Mouse (Mus musculus) kidney, adult 2 months (tissue): ENCODE measurements around the gene Olfr1502. TPM values are rescaled to one million over a fixed set of nuclear protein-coding genes. Genes with fewer than 3 reads are reported as not detected.

Experiments
- DNase-seq: peaks from one replicate; pipeline ENCODE4 v3.0.0; 2021
- H3K27ac ChIP-seq: fragments of 200-500 bp; 2 replicates; pipeline ENCODE4 v1.5.1; 2012; ENCODE audit warnings: low read depth, low read length, control low read depth, inconsistent platforms; ENCODE audit not compliant: insufficient read depth
- H3K27me3 ChIP-seq: fragments of 200-500 bp; replicated peaks from 2 replicates; pipeline ENCODE4 v1.6.1; 2012; ENCODE audit warnings: mild to moderate bottlenecking, moderate library complexity, low read length, inconsistent platforms; ENCODE audit not compliant: control insufficient read depth, insufficient read depth
- H3K36me3 ChIP-seq: fragments of 200-500 bp; 2 replicates; pipeline ENCODE4 v1.6.1; 2012; ENCODE audit warnings: mild to moderate bottlenecking, moderate library complexity, low read length, inconsistent platforms; ENCODE audit not compliant: control insufficient read depth, insufficient read depth
- H3K4me1 ChIP-seq: fragments of 200-500 bp; 2 replicates; pipeline ENCODE4 v1.6.1; 2011; ENCODE audit warnings: low read length; ENCODE audit not compliant: control insufficient read depth, insufficient read depth
- H3K4me3 ChIP-seq: fragments of 200-500 bp; 2 replicates; pipeline ENCODE4 v1.5.1; 2011; ENCODE audit warnings: mild to moderate bottlenecking, low read depth, low read length, control low read depth; ENCODE audit not compliant: insufficient read depth
- CTCF ChIP-seq: fragments of 200-500 bp; conservative IDR thresholded peaks from 2 replicates; pipeline ENCODE4 v1.5.1; 2011; ENCODE audit warnings: low read depth, mild to moderate bottlenecking, control low read depth, low read length, moderate library complexity, mixed read lengths; ENCODE audit not compliant: insufficient read depth, insufficient read length
- POLR2A ChIP-seq: fragments of 200-500 bp; IDR thresholded peaks from one replicate; pipeline ENCODE4 v1.6.1; 2011; ENCODE audit warnings: low read depth, low read length, control low read depth
- WGBS: fragments of 180-500 bp; shearing (Covaris S2); methylation state at CpG from one replicate; pipeline ENCODE4 v1.1.7; 2018; 5-methylcytosine and 5-hydroxymethylcytosine counted together
- polyA plus RNA-seq: library from polyadenylated mRNA; depleted of rRNA; stranded (reverse); fragments of >200 nt; gene quantifications from 2 replicates; pipeline ENCODE4 v1.2.3, GENCODE M21; 2012; rRNA removed

The Olfr1502 gene
- polyA plus RNA-seq, 1 experiment = not detected

- no peak within 1 kb of the TSS for H3K4me3 ChIP-seq
- no peaks in the 10 kb centered on the region for H3K4me1 ChIP-seq
- no peak for DNase-seq
- H3K27me3 ChIP-seq = no peaks in the 10 kb centered on the region
- H3K36me3 ChIP-seq = no peaks in the 10 kb centered on the region
- no peak within 1 kb of the TSS for H3K27ac ChIP-seq
- WGBS = 62% methylated on average over 1 of the region's 1 CpGs
- TF ChIP-seq CTCF = no peak
- TF ChIP-seq POLR2A = no peak
Observed at GRCm38 (mm10) chr19:13897828-13898227, 36.2 kb downstream of the Olfr1502 start, which contains the start of gene Olfr1504. Gene Olfr1504 (minus strand): TSS chr19:13897928.

Other genes with a start within 250 kb of the Olfr1502 start
- not detected in 2 replicates for gene Olfr1487, start 244.4 kb upstream of the Olfr1502 start, polyA plus RNA-seq
- not detected in 2 replicates for gene Olfr1489, start 230.2 kb upstream of the Olfr1502 start, polyA plus RNA-seq
- not detected in 2 replicates for gene Olfr1490, start 210.7 kb upstream of the Olfr1502 start, polyA plus RNA-seq
- gene Olfr1491, start 164.5 kb upstream of the Olfr1502 start, polyA plus RNA-seq = not detected in 2 replicates
- gene Olfr1493-ps1, start 138.5 kb upstream of the Olfr1502 start, polyA plus RNA-seq = not detected in 2 replicates
- not detected in 2 replicates for gene Olfr1494, start 122.1 kb upstream of the Olfr1502 start, polyA plus RNA-seq
- not detected in 2 replicates for gene Olfr1495, start 97.2 kb upstream of the Olfr1502 start, polyA plus RNA-seq
- gene Olfr1496, start 83.9 kb upstream of the Olfr1502 start, polyA plus RNA-seq = not detected in 2 replicates
- not detected in 2 replicates for gene Olfr1497, start 63.6 kb upstream of the Olfr1502 start, polyA plus RNA-seq
- gene Olfr1499, start 42.3 kb upstream of the Olfr1502 start, polyA plus RNA-seq = not detected in 2 replicates
- gene Olfr1500, start 31.3 kb upstream of the Olfr1502 start, polyA plus RNA-seq = not detected in 2 replicates
- not detected in 2 replicates for gene Olfr1501, start 11.1 kb upstream of the Olfr1502 start, polyA plus RNA-seq
- gene Olfr1504, start 36.1 kb downstream of the Olfr1502 start, polyA plus RNA-seq = not detected in 2 replicates
- gene Olfr1505, start 51.7 kb downstream of the Olfr1502 start, polyA plus RNA-seq = not detected in 2 replicates